Mouse (Mus musculus) spleen, postnatal 14 days (tissue): ENCODE measurements around the gene Tmem81.

Experiments used
- DNase-seq, 2 experiments: peaks; one replicate each; pipeline ENCODE4 v3.0.0; 2021 to 2022; ENCODE audit warnings: low spot score in 2 of 2

Gene Tmem81

GRCm38 (mm10) chr1:132519734-132520133 lies 13.7 kb downstream of the Tmem81 start:
- no peak for DNase-seq

- peak; percentile 27 to 54 for DNase-seq
Observed at GRCm38 (mm10) chr1:132520764-132521163, 14.7 kb downstream of the Tmem81 start.

GRCm38 (mm10) chr1:132523048-132523447 lies 17.0 kb downstream of the Tmem81 start:
- no peak for DNase-seq

GRCm38 (mm10) chr1:132523920-132524319 lies 17.9 kb downstream of the Tmem81 start:
- peak in 1 of 2 experiments; percentile 35 for DNase-seq

GRCm38 (mm10) chr1:132525832-132526231 lies 19.8 kb downstream of the Tmem81 start:
- peak in 1 of 2 experiments; percentile 56 for DNase-seq

- no peak for DNase-seq
Observed at GRCm38 (mm10) chr1:132528071-132528470, 22.0 kb downstream of the Tmem81 start.

GRCm38 (mm10) chr1:132528647-132529334 lies 22.8 kb downstream of the Tmem81 start:
- no peak for DNase-seq

- DNase-seq: peak in 1 of 2 experiments; percentile 14
Observed at GRCm38 (mm10) chr1:132530631-132531191, 24.7 kb downstream of the Tmem81 start.

- DNase-seq: no peak
Observed at GRCm38 (mm10) chr1:132532521-132532920, 26.5 kb downstream of the Tmem81 start.

- DNase-seq: peak in 1 of 2 experiments; percentile 23
Observed at GRCm38 (mm10) chr1:132533840-132534239, 27.8 kb downstream of the Tmem81 start.

- no peak for DNase-seq
Observed at GRCm38 (mm10) chr1:132535541-132535940, 29.5 kb downstream of the Tmem81 start.

GRCm38 (mm10) chr1:132536416-132536815 lies 30.4 kb downstream of the Tmem81 start:
- DNase-seq: no peak

- DNase-seq: no peak
Observed at GRCm38 (mm10) chr1:132537736-132538135, 31.7 kb downstream of the Tmem81 start.

GRCm38 (mm10) chr1:132540701-132541100 lies 34.7 kb downstream of the Tmem81 start:
- no peak for DNase-seq

GRCm38 (mm10) chr1:132541171-132541823 lies 35.3 kb downstream of the Tmem81 start:
- no peak for DNase-seq

GRCm38 (mm10) chr1:132541824-132542599 lies 36.0 kb downstream of the Tmem81 start:
- no peak for DNase-seq

GRCm38 (mm10) chr1:132542762-132543306 lies 36.8 kb downstream of the Tmem81 start, which contains the start of gene Cntn2:
Gene Cntn2, minus strand, starts transcription at chr1:132543256.
- no peak for DNase-seq

GRCm38 (mm10) chr1:132543789-132544188 lies 37.8 kb downstream of the Tmem81 start:
- DNase-seq: no peak

- DNase-seq: no peak
Observed at GRCm38 (mm10) chr1:132557901-132558631, 52.0 kb downstream of the Tmem81 start.
